ENCODE assay signal across 16 mouse cellular contexts in the genomic region with DNA sequence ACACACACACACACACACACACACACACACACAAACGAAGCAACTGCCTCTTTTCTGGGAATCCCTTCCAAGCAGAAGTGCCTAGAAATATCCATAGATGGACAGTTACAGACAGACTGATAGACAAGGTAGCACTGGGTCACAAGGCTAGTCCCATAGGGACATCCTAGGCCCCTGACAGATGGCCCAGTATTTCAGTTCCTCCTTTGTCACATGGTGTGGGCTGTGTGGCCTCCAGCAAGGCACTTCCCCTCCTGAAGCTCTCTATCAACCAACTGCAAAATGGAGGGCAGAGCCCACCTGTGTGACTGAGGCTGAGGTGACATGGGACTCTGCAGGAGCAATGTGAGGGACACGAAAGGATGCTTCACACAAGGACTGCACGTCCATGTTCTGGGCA.
DNase-seq lines count a peak whose midpoint lies in the region; ATAC-seq and TF ChIP-seq lines count a peak whose summit lies in the region.
"Had no signal": no experiment of that assay in that cellular context is flagged by ENCODE, and none has a peak within 500 bp of the region (broad histone marks: within the 10 kb centered on the region; RNA-seq: fewer than 3 reads in every experiment).

No protein-coding gene starts in this region.

- TF ChIP-seq EP300 in stomach, postnatal 0 days (optimal IDR thresholded peaks at IDR 0.05): no peak

- no peak overlapping the region for H3K4me3 ChIP-seq in kidney, embryonic 16.5 days (ENCODE audit: low read length)
- no peak overlapping the region for H3K4me3 ChIP-seq in kidney, embryonic 14.5 days (ENCODE audit: low read length)
- H3K4me3 ChIP-seq in stomach, embryonic 14.5 days (ENCODE audit: low read depth, low read length): no peak overlapping the region
- H3K4me3 ChIP-seq in stomach, postnatal 0 days (ENCODE audit: low read depth, low read length): no peak overlapping the region
- H3K4me3 ChIP-seq in macrophage (ENCODE audit: inconsistent target): no peak overlapping the region
- H3K4me3 ChIP-seq: embryonic facial prominence, embryonic 15.5 days; limb, embryonic 13.5 days; midbrain, embryonic 13.5 days; neural tube, embryonic 12.5 days had no signal

- H3K9me3 ChIP-seq in kidney, embryonic 16.5 days (ENCODE audit: low read length): no peaks in the 10 kb centered on the region
- no peaks in the 10 kb centered on the region for H3K9me3 ChIP-seq in kidney, embryonic 14.5 days (ENCODE audit: control insufficient read depth, low read length)
- no peaks in the 10 kb centered on the region for H3K9me3 ChIP-seq in stomach, embryonic 14.5 days (ENCODE audit: control insufficient read depth, low read depth, low read length)
- H3K9me3 ChIP-seq in stomach, postnatal 0 days (ENCODE audit: control insufficient read depth, low read length): no peaks in the 10 kb centered on the region
- H3K9me3 ChIP-seq: embryonic facial prominence, embryonic 15.5 days; limb, embryonic 13.5 days; midbrain, embryonic 13.5 days; neural tube, embryonic 12.5 days had no signal

- no peaks in the 10 kb centered on the region for H3K27me3 ChIP-seq in kidney, embryonic 16.5 days (ENCODE audit: insufficient read depth, low read length)
- no peaks in the 10 kb centered on the region for H3K27me3 ChIP-seq in kidney, embryonic 14.5 days (ENCODE audit: control insufficient read depth, insufficient read depth, low read length)
- no peaks in the 10 kb centered on the region for H3K27me3 ChIP-seq in stomach, embryonic 14.5 days (ENCODE audit: control insufficient read depth, insufficient read depth, low read length)
- no peaks in the 10 kb centered on the region for H3K27me3 ChIP-seq in stomach, postnatal 0 days (ENCODE audit: control insufficient read depth, insufficient read depth, low read length)
- H3K27me3 ChIP-seq: embryonic facial prominence, embryonic 15.5 days; limb, embryonic 13.5 days; midbrain, embryonic 13.5 days; neural tube, embryonic 12.5 days; Patski had no signal

- 91% methylated on average over 3 of the region's 3 CpGs for WGBS in kidney, embryonic 16.5 days
- 85% methylated on average over 3 of the region's 3 CpGs for WGBS in kidney, embryonic 14.5 days
- WGBS in stomach, embryonic 14.5 days: 86% methylated on average over 3 of the region's 3 CpGs
- 95% methylated on average over 3 of the region's 3 CpGs for WGBS in stomach, postnatal 0 days
- WGBS in macrophage (ENCODE audit: missing documents): 61% methylated on average over 3 of the region's 3 CpGs

- no peak overlapping the region for H3K4me2 ChIP-seq in kidney, embryonic 16.5 days (replicated peaks; ENCODE audit: low read depth, low read length)
- H3K4me2 ChIP-seq in kidney, embryonic 14.5 days (replicated peaks; ENCODE audit: low read depth, low read length): no peak overlapping the region
- no peak overlapping the region for H3K4me2 ChIP-seq in stomach, embryonic 14.5 days (replicated peaks; ENCODE audit: low read depth, low read length)
- no peak overlapping the region for H3K4me2 ChIP-seq in stomach, postnatal 0 days (replicated peaks; ENCODE audit: low read depth)
- H3K4me2 ChIP-seq: embryonic facial prominence, embryonic 15.5 days; limb, embryonic 13.5 days; midbrain, embryonic 13.5 days; neural tube, embryonic 12.5 days had no signal

- peaks cover 19% of the 10 kb centered on the region for H3K4me1 ChIP-seq in kidney, embryonic 16.5 days (ENCODE audit: insufficient read depth, low read length)
- peaks cover 17% of the 10 kb centered on the region for H3K4me1 ChIP-seq in kidney, embryonic 14.5 days (ENCODE audit: control insufficient read depth, insufficient read depth, low read length)
- H3K4me1 ChIP-seq in stomach, embryonic 14.5 days (ENCODE audit: control insufficient read depth, insufficient read depth, low read length): peaks cover 9% of the 10 kb centered on the region; the same call in 1 of the 2 replicates
- H3K4me1 ChIP-seq in stomach, postnatal 0 days (replicated peaks; ENCODE audit: control insufficient read depth, insufficient read depth): no peaks in the 10 kb centered on the region
- H3K4me1 ChIP-seq: embryonic facial prominence, embryonic 15.5 days had no signal

- no peak overlapping the region for H3K9ac ChIP-seq in kidney, embryonic 16.5 days (replicated peaks; ENCODE audit: low read length)
- no peak overlapping the region for H3K9ac ChIP-seq in kidney, embryonic 14.5 days (ENCODE audit: low read depth, low read length)
- no peak overlapping the region for H3K9ac ChIP-seq in stomach, embryonic 14.5 days (replicated peaks; ENCODE audit: low read depth, low read length)
- H3K9ac ChIP-seq in stomach, postnatal 0 days (ENCODE audit: low read length): no peak overlapping the region
- H3K9ac ChIP-seq: embryonic facial prominence, embryonic 15.5 days; limb, embryonic 13.5 days; midbrain, embryonic 13.5 days had no signal

- peak overlapping the region; percentile 58; the same call in 1 of the 2 replicates for H3K27ac ChIP-seq in kidney, embryonic 16.5 days (ENCODE audit: low read length)
- no peak overlapping the region; the same call in 1 of the 2 replicates for H3K27ac ChIP-seq in kidney, embryonic 14.5 days (ENCODE audit: low read depth, low read length)
- peak overlapping the region; percentile 21; the same call in 1 of the 2 replicates for H3K27ac ChIP-seq in stomach, embryonic 14.5 days (ENCODE audit: low read length)
- no peak overlapping the region for H3K27ac ChIP-seq in stomach, postnatal 0 days (replicated peaks)
- peak overlapping the region; percentile 47 for H3K27ac ChIP-seq in macrophage
- H3K27ac ChIP-seq: embryonic facial prominence, embryonic 15.5 days; limb, embryonic 13.5 days; neural tube, embryonic 12.5 days had no signal

- no peaks in the 10 kb centered on the region for H3K36me3 ChIP-seq in kidney, embryonic 16.5 days (ENCODE audit: insufficient read depth, low read length)
- no peaks in the 10 kb centered on the region for H3K36me3 ChIP-seq in kidney, embryonic 14.5 days (ENCODE audit: control insufficient read depth, insufficient read depth, low read length)
- H3K36me3 ChIP-seq in stomach, embryonic 14.5 days (ENCODE audit: control insufficient read depth, insufficient read depth, low read length): no peaks in the 10 kb centered on the region
- H3K36me3 ChIP-seq in stomach, postnatal 0 days (ENCODE audit: control insufficient read depth, insufficient read depth, low read length): no peaks in the 10 kb centered on the region
- no peaks in the 10 kb centered on the region for H3K36me3 ChIP-seq in macrophage (ENCODE audit: inconsistent target)
- H3K36me3 ChIP-seq: embryonic facial prominence, embryonic 15.5 days; limb, embryonic 13.5 days; midbrain, embryonic 13.5 days; neural tube, embryonic 12.5 days had no signal

- intact Hi-C loops in left cerebral cortex, postnatal 14 days (cut with DNase I): no loop called here

- ATAC-seq in kidney, embryonic 16.5 days (ENCODE audit: low FRiP score, low TSS enrichment): no peak; the same call in 1 of the 2 replicates
- ATAC-seq in kidney, embryonic 14.5 days (ENCODE audit: low FRiP score, low TSS enrichment): no peak
- ATAC-seq in stomach, embryonic 14.5 days (ENCODE audit: insufficient number of reproducible peaks, insufficient read depth, low FRiP score, low read depth): no peak
- no peak for ATAC-seq in stomach, postnatal 0 days (ENCODE audit: low FRiP score, low TSS enrichment)
- ATAC-seq: inflammation-experienced regulatory T-cells, adult 6 months; midbrain, embryonic 13.5 days; Patski had no signal

- no peak for DNase-seq in stomach, postnatal 0 days (ENCODE audit: low spot score)
- DNase-seq in spleen, postnatal 36 days (ENCODE audit: low spot score in 2 of 2): peak; percentile 84 to 86
- DNase-seq in left cerebral cortex, postnatal 14 days (ENCODE audit: low spot score in 2 of 2): no peak
- DNase-seq in gastrocnemius, adult 8-10 months (ENCODE audit: low spot score in 2 of 2): no peak
- DNase-seq: kidney, postnatal 10 days; right cerebral cortex, adult 18-20 months had no signal

- H3K79me2 ChIP-seq in macrophage (ENCODE audit: inconsistent target): no peaks in the 10 kb centered on the region; the same call in 1 of the 2 replicates

- no peak for TF ChIP-seq CTCF in stomach, postnatal 0 days (IDR thresholded peaks at IDR 0.05; ENCODE audit: low read depth)

Comparison
In these comparisons a context has a peak if more than half of its experiments do, and no peak if none do; other contexts are left out.
1. H3K27ac ChIP-seq: peak in kidney, embryonic 16.5 days (single experiment), stomach, embryonic 14.5 days (single experiment) and macrophage (single experiment); none in kidney, embryonic 14.5 days (single experiment) and stomach, postnatal 0 days (single experiment).
2. DNase-seq: peak in spleen, postnatal 36 days (2 of 2); none in stomach, postnatal 0 days (single experiment), left cerebral cortex, postnatal 14 days (0 of 2) and gastrocnemius, adult 8-10 months (0 of 2).